Mouse (Mus musculus) hindbrain, embryonic 15.5 days (tissue): Measurements from ENCODE around the gene Ces2e. TPM values are rescaled to one million over a fixed set of nuclear protein-coding genes. Genes with fewer than 3 reads are reported as not detected.

Source experiments
- ATAC-seq: fragments of 200-750 bp; cut with Nextera tagmentation; 2 replicates; pipeline ENCODE4 v1.8.0; 2017; ENCODE audit warnings: low read depth, moderate number of reproducible peaks, moderate TSS enrichment; ENCODE audit not compliant: low FRiP score
- H3K27ac ChIP-seq: fragments of 300-500 bp; sonication (generic); replicated peaks from 2 replicates; pipeline ENCODE4 v1.5.1; 2015; ENCODE audit warnings: mild to moderate bottlenecking, inconsistent platforms
- H3K27me3 ChIP-seq: fragments of 300-500 bp; sonication (generic); 2 replicates; pipeline ENCODE4 v1.6.1; 2015; ENCODE audit warnings: control low read depth, inconsistent platforms
- H3K36me3 ChIP-seq: fragments of 300-500 bp; sonication (generic); 2 replicates; pipeline ENCODE4 v1.6.1; 2015; ENCODE audit warnings: control low read depth, inconsistent platforms
- H3K4me1 ChIP-seq: fragments of 300-500 bp; sonication (generic); replicated peaks from 2 replicates; pipeline ENCODE4 v1.6.1; 2015; ENCODE audit warnings: control low read depth, inconsistent platforms
- H3K4me2 ChIP-seq: fragments of 300-500 bp; sonication (generic); 2 replicates; pipeline ENCODE4 v1.6.1; 2015; ENCODE audit warnings: moderate library complexity, mild to moderate bottlenecking, inconsistent platforms
- H3K4me3 ChIP-seq: fragments of 300-500 bp; sonication (generic); 2 replicates; pipeline ENCODE4 v1.5.1; 2015; ENCODE audit warnings: mild to moderate bottlenecking, inconsistent platforms
- H3K9ac ChIP-seq: fragments of 300-500 bp; sonication (generic); 2 replicates; pipeline ENCODE4 v1.6.1; 2015; ENCODE audit warnings: inconsistent platforms
- H3K9me3 ChIP-seq: fragments of 300-500 bp; sonication (generic); 2 replicates; pipeline ENCODE4 v1.6.1; 2016; ENCODE audit warnings: control low read depth, inconsistent platforms
- WGBS: fragments of 180-500 bp; shearing (Covaris S2); methylation state at CpG from one replicate; pipeline ENCODE4 v1.1.7; 2015; 5-methylcytosine and 5-hydroxymethylcytosine counted together
- polyA plus RNA-seq: library from polyadenylated mRNA; unstranded; fragments of >200 nt; fragmentation: Nextera tagmentation; extraction: Ambion mirVana; gene quantifications from 2 replicates; pipeline ENCODE4 v1.2.1, GENCODE M21; 2015

The Ces2e gene
- polyA plus RNA-seq, 1 experiment from 2014 or later, result not detected

DNA sequence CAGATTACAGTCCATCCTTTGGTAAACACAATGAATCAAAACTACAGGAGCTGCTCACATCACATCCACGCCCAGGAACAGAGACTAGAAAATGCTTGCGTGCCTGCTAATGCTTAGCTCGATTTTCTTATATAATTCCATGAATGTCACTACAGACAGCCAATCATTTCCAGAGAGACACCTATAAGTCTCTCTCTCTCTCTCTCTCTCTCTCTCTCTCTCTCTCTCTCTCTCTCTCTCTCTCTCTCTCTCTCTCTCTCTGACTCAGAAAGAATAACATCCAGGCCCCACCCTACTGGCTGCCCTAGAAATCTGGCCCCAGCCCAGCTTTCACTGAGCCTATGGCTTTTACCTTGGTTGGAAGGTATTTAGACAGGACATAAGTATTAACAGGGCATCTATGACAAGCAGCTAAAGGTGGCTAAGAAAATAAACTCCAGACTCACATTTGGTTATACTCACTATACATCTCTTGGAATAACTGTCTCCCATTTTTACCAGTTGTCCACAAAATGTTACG lies 37.4 kb downstream of the Ces2e start:
- no peak overlapping the region for H3K27ac ChIP-seq
- H3K9ac ChIP-seq, result no peak overlapping the region
- WGBS, result 84% methylated on average over 4 of the region's 4 CpGs

DNA sequence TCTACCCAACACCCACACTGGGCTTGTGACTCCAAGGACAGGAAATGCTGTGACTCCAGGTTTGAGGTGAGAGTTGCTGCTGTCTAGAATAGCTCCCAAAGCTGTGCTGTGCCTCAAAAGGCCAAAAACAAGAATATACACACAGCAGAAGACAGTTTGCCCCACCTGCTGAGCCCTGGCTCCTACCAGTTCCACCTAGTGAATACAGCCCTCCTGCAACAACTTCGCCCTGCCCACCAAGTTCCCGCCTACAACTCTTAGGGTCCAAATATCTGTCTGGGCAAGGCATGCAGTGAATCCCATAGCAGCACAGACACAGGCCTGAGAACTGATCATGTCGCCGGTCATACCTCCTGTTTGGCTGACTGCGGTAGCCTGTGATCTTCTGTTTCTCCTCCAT lies 58.1 kb downstream of the Ces2e start:
- H3K4me2 ChIP-seq, result no peak overlapping the region
- no peak overlapping the region for H3K9ac ChIP-seq
- WGBS, result 92% methylated on average over 5 of the region's 5 CpGs
- no peaks in the 10 kb centered on the region for H3K36me3 ChIP-seq
- no peaks in the 10 kb centered on the region for H3K4me1 ChIP-seq
- H3K27me3 ChIP-seq, result no peaks in the 10 kb centered on the region
- no peak overlapping the region for H3K4me3 ChIP-seq
- H3K27ac ChIP-seq, result no peak overlapping the region
- H3K9me3 ChIP-seq, result 0 out of 2 replicates have a peak, but pooled peaks cover 6% of the 10 kb centered on the region
- ATAC-seq, result no peak

More for the DNA sequence above, 37.4 kb downstream of the Ces2e start:
- no peaks in the 10 kb centered on the region for H3K9me3 ChIP-seq
- H3K36me3 ChIP-seq, result no peaks in the 10 kb centered on the region
- no peak overlapping the region for H3K4me2 ChIP-seq
- H3K4me1 ChIP-seq, result no peaks in the 10 kb centered on the region
- no peak for ATAC-seq
- H3K27me3 ChIP-seq, result no peaks in the 10 kb centered on the region
- no peak overlapping the region for H3K4me3 ChIP-seq

Other genes with a start within 250 kb of the Ces2e start
- gene Ces2a, start 192.3 kb upstream of the Ces2e start, polyA plus RNA-seq, result not detected in 2 replicates
- gene Ces2b, start 94.7 kb upstream of the Ces2e start, polyA plus RNA-seq, result 0.18 and 0.28 TPM in 2 replicates
- not detected in 2 replicates for gene Ces2c, start 79.2 kb upstream of the Ces2e start, polyA plus RNA-seq
- gene Ces2f, start 21.1 kb downstream of the Ces2e start, polyA plus RNA-seq, result not detected in 2 replicates
- not detected in 2 replicates for gene Ces2g, start 35.5 kb downstream of the Ces2e start, polyA plus RNA-seq
- gene Ces2h, start 74.6 kb downstream of the Ces2e start, polyA plus RNA-seq, result not detected in 2 replicates
- not detected in 2 replicates for gene Ces3a, start 122.3 kb downstream of the Ces2e start, polyA plus RNA-seq
- not detected in 2 replicates for gene Ces3b, start 157.5 kb downstream of the Ces2e start, polyA plus RNA-seq
- 0.13 TPM in 1 of 2 replicates, not detected in the other for gene Ces4a, start 205.5 kb downstream of the Ces2e start, polyA plus RNA-seq
- 28.8 and 29.0 TPM in 2 replicates for gene Cbfb, start 244.4 kb downstream of the Ces2e start, polyA plus RNA-seq